Mouse (Mus musculus): Measurements from ENCODE around the gene Cwc22. TPM values are rescaled to one million over a fixed set of nuclear protein-coding genes. Genes with fewer than 3 reads are reported as not detected.
A peak's percentile ranks its signal among the peaks of the same experiment; 100 is the strongest.

Gene Cwc22
- polyA plus RNA-seq, 1 experiment: 5.7 TPM

DNA sequence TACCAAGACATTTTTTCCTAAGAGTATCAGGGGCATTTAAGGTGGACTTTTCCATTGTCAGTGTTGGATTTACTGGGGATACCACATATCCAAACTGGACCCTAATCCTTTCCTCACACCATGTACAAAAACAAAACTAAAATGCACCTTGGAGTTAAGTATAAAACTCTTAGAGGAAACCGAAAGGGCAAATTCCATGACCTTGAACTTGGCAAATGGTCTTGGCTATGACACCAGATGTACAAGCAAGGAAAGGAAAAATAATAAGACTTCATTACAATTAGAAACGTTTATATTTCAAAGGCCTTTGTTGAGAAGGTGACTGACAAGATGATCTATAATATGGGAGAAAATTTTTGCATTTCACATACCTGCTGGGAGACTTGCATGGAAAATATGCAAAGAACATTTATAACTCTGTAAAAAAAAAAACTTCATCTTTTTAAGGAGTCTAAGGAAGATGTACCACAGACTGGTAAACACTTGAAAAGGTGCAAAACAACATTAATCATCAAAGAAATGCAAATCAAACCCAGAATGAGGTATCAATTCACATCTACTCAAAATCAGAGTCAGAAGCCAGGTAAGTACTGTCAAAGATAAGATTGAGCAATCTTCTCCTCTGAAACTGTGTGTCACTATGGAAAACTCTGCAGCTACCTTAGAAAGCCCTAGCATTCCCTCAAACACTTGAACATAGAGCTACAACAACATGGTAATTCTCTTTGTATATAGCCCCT, 40.0 kb upstream of the Cwc22 start:
- H3K27me3 ChIP-seq (replicated peaks; ENCODE audit: control insufficient read depth, insufficient read depth, low read length): no peaks in the 10 kb centered on the region
- no peaks in the 10 kb centered on the region for H3K4me1 ChIP-seq (ENCODE audit: control insufficient read depth, insufficient read depth, low read length)
- no peak overlapping the region for H3K27ac ChIP-seq (ENCODE audit: insufficient read depth, low read depth, low read length)
- WGBS: 57% methylated on average over 2 of the region's 2 CpGs
- DNase-seq: peak; percentile 10
- H3K4me3 ChIP-seq (ENCODE audit: insufficient read depth, low read depth, low read length): no peak overlapping the region
- no peak for TF ChIP-seq CTCF (conservative IDR thresholded peaks at IDR 0.05; ENCODE audit: insufficient read depth, insufficient read length, low read depth, low read length)
- H3K36me3 ChIP-seq (ENCODE audit: control insufficient read depth, insufficient read depth, low read length): no peaks in the 10 kb centered on the region

- Histone ChIP-seq H3K4me3 (ENCODE audit: insufficient read depth, low read depth, low read length) (no peak overlapping the region), H3K27ac (ENCODE audit: insufficient read depth, low read depth, low read length) (no peak overlapping the region), H3K27me3 (replicated peaks; ENCODE audit: control insufficient read depth, insufficient read depth, low read length) (no peaks in the 10 kb centered on the region), H3K36me3 (ENCODE audit: control insufficient read depth, insufficient read depth, low read length) (no peaks in the 10 kb centered on the region), H3K4me1 (ENCODE audit: control insufficient read depth, insufficient read depth, low read length) (no peaks in the 10 kb centered on the region)
- 61% methylated on average over 4 of the region's 4 CpGs for whole genome bisulfite sequencing
- no peak for DNase-seq
- TF ChIP-seq POLR2A (IDR thresholded peaks at IDR 0.05; ENCODE audit: low read depth, low read length) (no peak), CTCF (conservative IDR thresholded peaks at IDR 0.05; ENCODE audit: insufficient read depth, insufficient read length, low read depth, low read length) (no peak)
Measured at GRCm38 (mm10) chr2:77984209-77984608, 38.0 kb upstream of the Cwc22 start.

GRCm38 (mm10) chr2:77981826-77982225, 35.7 kb upstream of the Cwc22 start:
- WGBS: 90% methylated on average over 4 of the region's 4 CpGs

GRCm38 (mm10) chr2:77980696-77981095, 34.5 kb upstream of the Cwc22 start:
- no peaks in the 10 kb centered on the region for H3K4me1 ChIP-seq (ENCODE audit: control insufficient read depth, insufficient read depth, low read length)
- DNase-seq: no peak
- TF ChIP-seq CTCF (conservative IDR thresholded peaks at IDR 0.05; ENCODE audit: insufficient read depth, insufficient read length, low read depth, low read length) (no peak), POLR2A (IDR thresholded peaks at IDR 0.05; ENCODE audit: low read depth, low read length) (no peak)
- H3K27ac ChIP-seq (ENCODE audit: insufficient read depth, low read depth, low read length): no peak overlapping the region
- H3K36me3 ChIP-seq (ENCODE audit: control insufficient read depth, insufficient read depth, low read length): no peaks in the 10 kb centered on the region
- 89% methylated on average over 5 of the region's 5 CpGs for WGBS
- no peak overlapping the region for H3K4me3 ChIP-seq (ENCODE audit: insufficient read depth, low read depth, low read length)
- H3K27me3 ChIP-seq (replicated peaks; ENCODE audit: control insufficient read depth, insufficient read depth, low read length): no peaks in the 10 kb centered on the region

More at GRCm38 (mm10) chr2:77981826-77982225, 35.7 kb upstream of the Cwc22 start:
- H3K36me3 ChIP-seq (ENCODE audit: control insufficient read depth, insufficient read depth, low read length): no peaks in the 10 kb centered on the region
- H3K27ac ChIP-seq (ENCODE audit: insufficient read depth, low read depth, low read length): no peak overlapping the region
- TF ChIP-seq CTCF (conservative IDR thresholded peaks at IDR 0.05; ENCODE audit: insufficient read depth, insufficient read length, low read depth, low read length) (no peak), POLR2A (IDR thresholded peaks at IDR 0.05; ENCODE audit: low read depth, low read length) (no peak)
- no peak overlapping the region for H3K4me3 ChIP-seq (ENCODE audit: insufficient read depth, low read depth, low read length)
- no peaks in the 10 kb centered on the region for H3K4me1 ChIP-seq (ENCODE audit: control insufficient read depth, insufficient read depth, low read length)
- no peak for DNase-seq
- no peaks in the 10 kb centered on the region for H3K27me3 ChIP-seq (replicated peaks; ENCODE audit: control insufficient read depth, insufficient read depth, low read length)

- Histone ChIP-seq H3K4me3 (ENCODE audit: insufficient read depth, low read depth, low read length) (no peak overlapping the region), H3K4me1 (ENCODE audit: control insufficient read depth, insufficient read depth, low read length) (no peaks in the 10 kb centered on the region), H3K27me3 (replicated peaks; ENCODE audit: control insufficient read depth, insufficient read depth, low read length) (no peaks in the 10 kb centered on the region), H3K36me3 (ENCODE audit: control insufficient read depth, insufficient read depth, low read length) (no peaks in the 10 kb centered on the region), H3K27ac (ENCODE audit: insufficient read depth, low read depth, low read length) (no peak overlapping the region)
- DNase-seq: no peak
- 87% methylated on average over 2 of the region's 2 CpGs for WGBS
- TF ChIP-seq CTCF (conservative IDR thresholded peaks at IDR 0.05; ENCODE audit: insufficient read depth, insufficient read length, low read depth, low read length): no peak
- no peak for TF ChIP-seq POLR2A (IDR thresholded peaks at IDR 0.05; ENCODE audit: low read depth, low read length)
Measured at GRCm38 (mm10) chr2:77979519-77979918, 33.3 kb upstream of the Cwc22 start.

DNA sequence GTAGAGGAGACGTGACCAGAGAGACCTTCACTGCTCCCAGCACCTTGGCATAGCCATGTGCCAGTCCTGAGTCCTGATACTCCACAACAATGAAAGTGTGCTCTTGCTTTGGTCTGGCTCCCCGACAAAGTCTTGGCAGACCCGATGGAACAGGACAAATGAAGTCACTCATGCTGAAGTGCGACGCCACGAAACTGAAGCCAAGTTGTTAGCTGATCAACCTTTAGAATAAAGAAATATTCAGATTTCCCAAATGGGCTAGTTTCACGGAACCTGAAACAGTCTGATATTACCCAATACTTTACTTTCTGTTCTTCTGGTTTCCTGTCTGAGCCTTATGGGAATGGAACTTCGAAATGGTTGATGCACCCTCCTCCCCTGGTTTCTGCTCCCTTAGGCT, 32.9 kb upstream of the Cwc22 start:
- Histone ChIP-seq H3K4me3 (ENCODE audit: insufficient read depth, low read depth, low read length) (no peak overlapping the region), H3K27ac (ENCODE audit: insufficient read depth, low read depth, low read length) (no peak overlapping the region), H3K36me3 (ENCODE audit: control insufficient read depth, insufficient read depth, low read length) (no peaks in the 10 kb centered on the region), H3K27me3 (replicated peaks; ENCODE audit: control insufficient read depth, insufficient read depth, low read length) (no peaks in the 10 kb centered on the region), H3K4me1 (ENCODE audit: control insufficient read depth, insufficient read depth, low read length) (no peaks in the 10 kb centered on the region)
- TF ChIP-seq CTCF (conservative IDR thresholded peaks at IDR 0.05; ENCODE audit: insufficient read depth, insufficient read length, low read depth, low read length) (no peak), POLR2A (IDR thresholded peaks at IDR 0.05; ENCODE audit: low read depth, low read length) (no peak)
- no peak for DNase-seq
- WGBS: 90% methylated on average over 8 of the region's 8 CpGs

- H3K27ac ChIP-seq (ENCODE audit: insufficient read depth, low read depth, low read length): no peak overlapping the region
- 84% methylated on average over 3 of the region's 3 CpGs for WGBS
- no peak for DNase-seq
- no peaks in the 10 kb centered on the region for H3K27me3 ChIP-seq (replicated peaks; ENCODE audit: control insufficient read depth, insufficient read depth, low read length)
- H3K4me1 ChIP-seq (ENCODE audit: control insufficient read depth, insufficient read depth, low read length): no peaks in the 10 kb centered on the region
- no peaks in the 10 kb centered on the region for H3K36me3 ChIP-seq (ENCODE audit: control insufficient read depth, insufficient read depth, low read length)
- TF ChIP-seq POLR2A (IDR thresholded peaks at IDR 0.05; ENCODE audit: low read depth, low read length) (no peak), CTCF (conservative IDR thresholded peaks at IDR 0.05; ENCODE audit: insufficient read depth, insufficient read length, low read depth, low read length) (no peak)
- no peak overlapping the region for H3K4me3 ChIP-seq (ENCODE audit: insufficient read depth, low read depth, low read length)
Measured at GRCm38 (mm10) chr2:77978256-77978655, 32.1 kb upstream of the Cwc22 start.
